Mouse (Mus musculus) adrenal gland, postnatal 10 days (tissue): ENCODE data around the gene Isg20l2. TPM values are rescaled to one million over a fixed set of nuclear protein-coding genes. Genes with fewer than 3 reads are reported as not detected.

Source experiments
- DNase-seq: peaks from one replicate; pipeline ENCODE4 v3.0.0; 2021; ENCODE audit warnings: mixed read lengths
- total RNA-seq, 2 experiments: library from RNA; stranded (reverse); gene quantifications; 2 replicates each; pipeline ENCODE4 v1.2.3; 2021

Isg20l2 gene
- total RNA-seq, 2 experiments from 2014 or later, result 22.9 to 24.3 TPM

- DNase-seq, result no peak
Observed at GRCm38 (mm10) chr3:87947811-87948199, 17.7 kb downstream of the Isg20l2 start.

- DNase-seq, result peak; percentile 16
Observed at GRCm38 (mm10) chr3:87948378-87949265, 18.5 kb downstream of the Isg20l2 start, which contains the start of gene Crabp2. TSS of gene Crabp2 (plus strand) at chr3:87948666.

GRCm38 (mm10) chr3:87949266-87949954 is 19.3 kb downstream of the Isg20l2 start:
- DNase-seq, result no peak

- DNase-seq, result no peak
Observed at GRCm38 (mm10) chr3:87949955-87950515, 19.9 kb downstream of the Isg20l2 start.

GRCm38 (mm10) chr3:87951946-87952345 is 21.8 kb downstream of the Isg20l2 start:
- no peak for DNase-seq

- no peak for DNase-seq
Observed at GRCm38 (mm10) chr3:87952440-87952839, 22.3 kb downstream of the Isg20l2 start.

- no peak for DNase-seq
Observed at GRCm38 (mm10) chr3:87958056-87958455, 27.9 kb downstream of the Isg20l2 start.

- DNase-seq, result no peak
Observed at GRCm38 (mm10) chr3:87958476-87958875, 28.4 kb downstream of the Isg20l2 start.

GRCm38 (mm10) chr3:87958967-87959366 is 28.9 kb downstream of the Isg20l2 start:
- DNase-seq, result no peak

- no peak for DNase-seq
Observed at GRCm38 (mm10) chr3:87959371-87959770, 29.3 kb downstream of the Isg20l2 start.

- DNase-seq, result no peak
Observed at GRCm38 (mm10) chr3:87960191-87960585, 30.1 kb downstream of the Isg20l2 start.

- DNase-seq, result peak; percentile 91
Observed at GRCm38 (mm10) chr3:87960586-87961191, 30.6 kb downstream of the Isg20l2 start.

GRCm38 (mm10) chr3:87970184-87970938 is 40.2 kb downstream of the Isg20l2 start:
- peak; percentile 70 for DNase-seq

GRCm38 (mm10) chr3:87970939-87971488 is 40.9 kb downstream of the Isg20l2 start, which contains the start of gene Nes:
TSS of gene Nes (plus strand) at chr3:87971078.
- DNase-seq, result peak; percentile 70

GRCm38 (mm10) chr3:87971489-87972202 is 41.5 kb downstream of the Isg20l2 start:
- DNase-seq, result no peak

- DNase-seq, result no peak
Observed at GRCm38 (mm10) chr3:87972203-87972664, 42.1 kb downstream of the Isg20l2 start.

GRCm38 (mm10) chr3:87972776-87973175 is 42.7 kb downstream of the Isg20l2 start:
- no peak for DNase-seq

- no peak for DNase-seq
Observed at GRCm38 (mm10) chr3:87973593-87974380, 43.7 kb downstream of the Isg20l2 start.

- peak; percentile 49 for DNase-seq
Observed at GRCm38 (mm10) chr3:87974381-87974987, 44.4 kb downstream of the Isg20l2 start.
